Comparison of ENCODE assay signal across 26 mouse cellular contexts in genomic region chr13:84378553-84379332, GRCm38 (mm10).
"Had no signal": no experiment of that assay in that cellular context is flagged by ENCODE, and none has a peak within 500 bp of the region (broad histone marks: within the 10 kb centered on the region; RNA-seq: fewer than 3 reads in every experiment).

No protein-coding gene starts in this region.

- H3K4me2 ChIP-seq: heart, embryonic 12.5 days; hindbrain, embryonic 13.5 days; hindbrain, embryonic 15.5 days; intestine, embryonic 15.5 days; limb, embryonic 13.5 days; limb, embryonic 15.5 days; liver, embryonic 12.5 days had no signal

- H3K27me3 ChIP-seq: heart, embryonic 12.5 days; hindbrain, embryonic 13.5 days; hindbrain, embryonic 15.5 days; intestine, embryonic 15.5 days; limb, embryonic 13.5 days; limb, embryonic 15.5 days; liver, embryonic 12.5 days had no signal

- H3K9me3 ChIP-seq: heart, embryonic 10.5 days; intestine, embryonic 15.5 days; limb, embryonic 15.5 days; liver, embryonic 12.5 days had no signal

- H3K4me1 ChIP-seq: heart, embryonic 10.5 days; heart, embryonic 12.5 days; hindbrain, embryonic 13.5 days; hindbrain, embryonic 15.5 days; intestine, embryonic 15.5 days; limb, embryonic 13.5 days; limb, embryonic 15.5 days; liver, embryonic 12.5 days had no signal

- H3K4me3 ChIP-seq: gastrocnemius, adult 2 months; heart, embryonic 10.5 days; heart, embryonic 12.5 days; hindbrain, embryonic 13.5 days; hindbrain, embryonic 15.5 days; intestine, embryonic 15.5 days; limb, embryonic 13.5 days; limb, embryonic 15.5 days; liver, embryonic 12.5 days had no signal

- DNase-seq: gastrocnemius, adult 2 months; gastrocnemius, postnatal 10 days; gastrocnemius, postnatal 25 days; heart, adult 18-20 months; heart, postnatal 14 days; heart, postnatal 36 days; kidney, adult 18-20 months; kidney, adult 8-10 months; kidney, postnatal 10 days; kidney, postnatal 25 days; kidney, postnatal 4 days; layer of hippocampus, adult 9-11 months; layer of hippocampus, postnatal 36 days; left cerebral cortex, postnatal 4 days had no signal

- H3K27ac ChIP-seq: gastrocnemius, adult 2 months; heart, embryonic 10.5 days; hindbrain, embryonic 13.5 days; hindbrain, embryonic 15.5 days; hindbrain, postnatal 0 days; intestine, embryonic 15.5 days; limb, embryonic 13.5 days; limb, embryonic 15.5 days; liver, embryonic 12.5 days; liver, embryonic 14.5 days had no signal

- H3K9ac ChIP-seq: heart, embryonic 12.5 days; hindbrain, embryonic 13.5 days; hindbrain, embryonic 15.5 days; intestine, embryonic 15.5 days; limb, embryonic 13.5 days; limb, embryonic 15.5 days; liver, embryonic 12.5 days; liver, embryonic 14.5 days had no signal

- H3K36me3 ChIP-seq: heart, embryonic 10.5 days; heart, embryonic 12.5 days; hindbrain, embryonic 13.5 days; hindbrain, embryonic 15.5 days; intestine, embryonic 15.5 days; limb, embryonic 13.5 days; limb, embryonic 15.5 days; liver, embryonic 12.5 days had no signal

- ATAC-seq: hindbrain, postnatal 0 days; inflammation-experienced regulatory T-cells, adult 6 months; intestine, embryonic 15.5 days; intestine, postnatal 0 days; liver, embryonic 12.5 days had no signal
